Mouse (Mus musculus) liver, adult 2 months (tissue): ENCODE results near the gene Slc25a43.

ENCODE experiments used
- CTCF ChIP-seq: fragments of 200-500 bp; IDR thresholded peaks from 2 replicates; pipeline ENCODE4 v1.5.1; 2011; ENCODE audit warnings: low read depth, low read length, control low read depth
- POLR2A ChIP-seq: fragments of 200-500 bp; IDR thresholded peaks from 2 replicates; pipeline ENCODE4 v1.6.1; 2011; ENCODE audit warnings: low read length, control low read depth; ENCODE audit not compliant: insufficient read depth; ENCODE audit errors: extremely low read depth

DNA sequence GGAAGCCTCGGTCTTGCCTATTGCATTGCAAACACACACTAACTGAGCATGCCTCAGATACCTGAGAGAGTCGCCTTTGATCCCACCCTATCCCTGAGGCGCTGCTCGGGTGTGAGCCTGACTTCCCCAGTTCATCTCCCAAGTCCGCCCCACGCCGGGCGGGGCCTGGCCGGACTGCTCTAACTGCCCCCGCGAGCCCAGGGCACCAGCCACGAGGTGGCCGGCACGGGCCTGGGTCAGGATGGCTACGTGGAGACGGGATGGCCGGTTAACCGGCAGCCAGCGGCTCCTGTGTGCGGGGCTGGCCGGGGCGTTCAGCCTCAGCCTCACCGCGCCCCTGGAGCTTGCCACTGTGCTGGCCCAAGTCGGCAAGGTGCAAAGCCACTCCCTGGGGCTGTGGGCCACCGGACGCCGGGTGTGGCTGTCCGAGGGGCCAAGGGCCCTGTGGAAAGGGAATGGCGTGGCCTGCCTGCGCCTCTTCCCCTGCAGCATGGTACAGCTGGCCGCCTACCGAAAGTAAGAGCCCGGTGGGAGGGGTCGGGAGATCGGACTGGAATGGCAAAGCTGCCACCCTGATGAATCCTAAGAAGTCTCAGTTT, at the start of gene Slc25a43:
- TF ChIP-seq CTCF (no peak), POLR2A (no peak)
